Mouse (Mus musculus): ENCODE data around the gene Pdhx.

Gene Pdhx

DNA sequence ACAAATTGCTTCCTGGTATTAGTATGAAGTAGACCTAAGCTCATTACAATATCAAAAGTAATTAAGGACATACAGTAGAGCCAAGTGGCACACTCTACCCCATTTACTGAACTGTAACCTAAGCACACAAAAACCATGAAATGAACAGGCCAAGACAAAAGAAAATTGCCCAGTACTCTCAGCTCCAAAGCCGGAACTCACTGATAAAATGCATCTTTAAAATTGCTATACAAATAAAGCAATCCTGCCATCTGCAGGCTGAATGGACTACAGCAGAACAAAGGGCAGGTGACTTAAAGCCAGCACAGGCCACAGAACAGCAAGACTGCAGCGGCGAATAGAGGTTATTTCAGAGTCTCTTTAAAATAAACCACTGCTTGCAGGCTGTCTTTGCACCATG lies 10.4 kb downstream of the Pdhx start:
- DNase-seq (ENCODE audit: low spot score in 2 of 2), result peak in 1 of 2 experiments; percentile 56

DNA sequence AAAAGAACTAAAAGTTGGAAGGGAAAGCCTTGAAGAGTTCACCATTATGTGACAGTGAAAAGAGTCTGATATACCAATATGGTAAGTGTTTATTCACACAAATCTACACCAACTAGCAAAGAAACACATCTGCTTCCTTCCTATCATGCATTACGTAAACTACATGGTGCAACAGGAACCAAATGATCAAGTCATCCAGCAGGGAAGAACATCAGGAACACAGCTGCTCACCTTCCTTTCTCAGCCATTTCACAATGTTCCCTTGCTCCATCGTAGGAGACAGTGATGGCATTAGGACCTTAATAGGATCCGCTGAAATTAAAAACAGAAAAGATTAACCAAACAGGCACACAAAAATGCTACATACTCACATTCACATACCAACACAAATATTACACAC lies 15.0 kb downstream of the Pdhx start:
- no peak for DNase-seq (ENCODE audit: low spot score in 2 of 2)

DNA sequence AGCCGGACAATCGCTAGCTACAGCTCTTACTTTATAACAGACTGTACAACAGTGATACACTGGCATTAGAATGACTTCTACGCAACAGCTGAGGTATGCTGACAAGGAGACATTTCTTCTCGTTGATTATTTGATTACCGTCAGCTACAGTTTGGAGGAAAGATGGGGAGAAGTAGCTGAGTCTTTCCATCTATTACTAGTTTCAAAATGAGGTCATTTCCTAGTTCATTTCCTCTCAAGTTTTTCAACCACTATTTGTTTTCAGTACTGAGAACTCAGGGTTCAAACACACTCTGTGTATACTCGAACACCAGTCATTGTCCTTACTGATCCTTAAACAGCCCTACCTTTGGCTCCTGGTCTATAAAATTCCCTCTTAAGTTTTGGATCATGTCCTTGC lies 17.5 kb downstream of the Pdhx start:
- no peak for DNase-seq (ENCODE audit: low spot score in 2 of 2)

DNA sequence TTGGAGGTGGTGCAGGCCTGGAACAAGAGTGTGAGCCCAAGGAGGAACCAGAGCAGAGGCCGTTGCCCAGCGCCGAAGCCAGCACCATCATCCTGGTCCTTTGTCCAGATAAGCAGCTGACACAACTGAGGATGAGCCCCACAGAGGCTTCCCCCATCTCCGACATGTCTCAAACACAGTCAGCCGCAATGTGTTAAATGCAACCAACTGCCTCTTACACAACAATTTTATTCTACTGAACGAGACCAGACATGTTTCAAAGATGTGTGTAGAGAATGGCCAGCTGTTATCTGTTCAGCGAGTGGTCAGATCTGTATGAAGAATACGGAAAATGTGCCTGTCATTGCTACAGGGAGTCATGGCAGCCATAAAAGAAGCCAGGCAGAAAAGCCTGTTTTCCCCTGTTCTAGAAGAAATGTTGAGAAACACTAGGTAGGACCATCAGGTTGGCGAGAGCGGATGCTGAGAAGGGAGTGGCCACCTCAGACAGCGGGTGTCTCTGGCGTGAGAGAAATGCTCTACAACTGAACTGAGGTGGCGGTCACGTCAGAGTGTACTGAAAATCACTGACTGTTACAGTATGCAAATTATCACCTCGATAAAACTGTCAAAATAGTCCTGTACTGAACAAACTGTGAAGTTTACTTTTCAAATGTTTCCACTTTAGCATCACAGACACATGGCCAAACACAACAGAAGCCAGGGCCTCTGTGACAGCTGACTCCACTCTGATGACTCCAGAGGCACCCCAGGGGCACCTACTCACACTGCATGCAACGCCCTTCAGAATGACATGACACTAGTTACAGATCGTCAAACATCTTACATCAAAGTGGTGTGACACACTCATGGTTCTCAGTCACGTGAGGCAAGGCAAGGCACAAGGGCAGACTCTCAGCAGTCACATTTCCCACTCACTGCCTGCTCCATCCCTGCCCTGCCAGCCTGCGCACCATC lies 21.1 kb downstream of the Pdhx start:
- no peak for DNase-seq (ENCODE audit: low spot score in 2 of 2)

DNA sequence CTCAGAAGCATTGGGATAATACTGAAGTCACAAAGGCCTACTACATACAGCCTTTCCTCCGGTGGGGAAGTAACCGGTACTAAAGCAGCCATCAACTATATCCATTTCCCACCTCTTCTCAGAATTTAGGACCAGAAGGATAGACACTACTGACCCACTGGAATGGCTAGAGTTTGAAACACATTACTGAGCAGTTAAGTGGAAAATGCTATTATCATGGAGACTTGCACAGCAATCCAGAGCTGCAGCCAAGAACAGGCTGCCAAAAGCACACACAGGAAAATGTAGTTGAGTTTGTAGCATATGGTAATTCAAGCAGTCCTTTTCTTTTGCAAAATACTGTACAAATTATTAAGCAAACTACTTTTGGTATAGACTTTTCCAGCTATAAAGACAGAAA lies 28.0 kb downstream of the Pdhx start:
- DNase-seq (ENCODE audit: low spot score in 2 of 2), result no peak

DNA sequence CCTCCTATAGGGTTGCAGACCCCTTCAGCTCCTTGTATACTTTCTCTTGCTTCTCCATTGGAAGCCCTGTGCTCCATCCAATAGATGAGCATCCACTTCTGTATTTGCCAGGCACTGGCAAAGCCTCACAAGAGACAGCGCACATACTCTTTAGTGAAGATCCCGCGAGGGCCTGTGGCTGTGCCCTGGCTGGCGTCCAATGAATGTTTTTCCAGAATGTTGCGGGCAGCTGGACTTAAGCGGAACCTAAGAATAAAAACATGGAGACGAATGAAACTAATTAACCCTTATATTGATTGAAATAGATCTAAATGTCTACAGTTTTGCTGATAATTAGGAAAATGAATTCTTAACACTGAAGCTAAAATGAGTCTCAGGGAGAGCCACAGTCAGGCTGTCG lies 32.4 kb downstream of the Pdhx start:
- DNase-seq (ENCODE audit: low spot score in 2 of 2), result no peak

DNA sequence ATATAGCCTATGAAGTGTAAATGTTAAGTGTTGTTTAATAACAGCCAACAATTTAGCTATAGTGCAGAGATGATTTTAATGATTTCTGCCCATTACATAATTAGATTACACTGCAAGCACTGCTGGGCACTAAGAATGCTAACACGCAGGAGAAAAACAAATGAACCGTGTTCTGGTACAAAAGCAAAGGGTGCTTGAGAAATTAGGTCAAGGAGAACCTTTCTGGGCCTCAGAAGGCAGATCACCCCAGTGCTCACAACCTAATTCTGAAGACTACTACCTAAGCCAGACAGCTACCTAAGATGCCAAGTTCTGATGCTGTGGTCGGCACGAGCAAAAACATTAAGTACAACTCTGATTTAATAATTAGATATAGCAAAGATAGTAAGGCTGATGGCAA lies 35.5 kb downstream of the Pdhx start:
- DNase-seq (ENCODE audit: low spot score in 2 of 2), result no peak

DNA sequence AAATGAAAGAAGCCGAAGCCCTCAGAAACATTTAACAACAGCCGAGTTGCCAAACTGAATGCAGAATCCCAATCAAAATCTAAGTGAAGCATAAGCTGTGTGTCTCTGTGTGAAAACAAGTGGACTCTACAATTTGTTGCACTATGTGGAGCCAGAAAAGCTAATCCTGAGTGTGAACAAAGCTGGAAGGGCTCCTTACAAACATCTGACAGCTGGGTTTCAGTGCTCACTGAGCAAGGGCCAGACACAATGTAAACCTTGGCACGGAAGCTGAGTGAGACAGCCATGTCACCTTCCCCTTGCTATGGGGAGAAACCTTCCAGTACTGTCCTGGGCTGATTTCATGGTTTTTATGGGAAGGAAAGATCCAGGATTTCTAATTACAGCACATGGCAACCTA lies 50.6 kb downstream of the Pdhx start:
- no peak for DNase-seq (ENCODE audit: low spot score in 2 of 2)

DNA sequence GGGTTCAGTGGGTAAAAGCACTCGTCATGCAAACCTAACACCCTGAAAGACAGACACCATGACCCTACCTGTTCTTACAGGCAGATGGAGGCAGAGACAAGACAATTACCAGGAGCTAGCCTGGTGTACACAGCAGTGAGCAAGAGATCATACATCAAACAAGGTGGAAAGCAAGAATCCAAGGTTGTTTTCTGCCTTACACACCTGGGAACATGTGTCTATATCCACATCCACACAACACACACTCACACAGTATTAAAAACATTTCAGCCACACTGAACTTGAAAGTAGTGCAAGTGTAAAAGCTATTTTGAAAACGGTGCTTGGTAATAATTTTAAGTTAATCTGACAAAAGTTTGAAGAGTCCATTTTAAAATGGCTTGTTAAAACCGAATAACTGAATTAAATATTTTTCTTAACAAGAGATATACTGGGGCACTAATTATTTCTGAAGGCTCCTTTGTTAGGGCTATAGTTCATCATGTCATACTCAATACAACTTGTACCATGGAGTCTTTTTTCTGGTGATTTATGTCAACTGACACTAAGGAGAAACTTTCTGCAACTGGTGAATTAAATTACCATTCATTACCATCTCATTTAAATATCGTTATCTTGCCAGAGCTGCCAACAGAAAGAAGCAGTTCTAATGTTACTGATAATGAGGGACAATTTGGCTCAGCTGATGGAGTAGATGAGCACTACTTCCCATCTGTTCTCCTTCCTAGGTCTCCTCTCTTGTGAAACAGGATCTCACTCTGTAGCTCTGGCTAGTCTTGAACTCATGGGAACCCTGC lies 52.9 kb downstream of the Pdhx start:
- no peak for DNase-seq (ENCODE audit: low spot score in 2 of 2)

DNA sequence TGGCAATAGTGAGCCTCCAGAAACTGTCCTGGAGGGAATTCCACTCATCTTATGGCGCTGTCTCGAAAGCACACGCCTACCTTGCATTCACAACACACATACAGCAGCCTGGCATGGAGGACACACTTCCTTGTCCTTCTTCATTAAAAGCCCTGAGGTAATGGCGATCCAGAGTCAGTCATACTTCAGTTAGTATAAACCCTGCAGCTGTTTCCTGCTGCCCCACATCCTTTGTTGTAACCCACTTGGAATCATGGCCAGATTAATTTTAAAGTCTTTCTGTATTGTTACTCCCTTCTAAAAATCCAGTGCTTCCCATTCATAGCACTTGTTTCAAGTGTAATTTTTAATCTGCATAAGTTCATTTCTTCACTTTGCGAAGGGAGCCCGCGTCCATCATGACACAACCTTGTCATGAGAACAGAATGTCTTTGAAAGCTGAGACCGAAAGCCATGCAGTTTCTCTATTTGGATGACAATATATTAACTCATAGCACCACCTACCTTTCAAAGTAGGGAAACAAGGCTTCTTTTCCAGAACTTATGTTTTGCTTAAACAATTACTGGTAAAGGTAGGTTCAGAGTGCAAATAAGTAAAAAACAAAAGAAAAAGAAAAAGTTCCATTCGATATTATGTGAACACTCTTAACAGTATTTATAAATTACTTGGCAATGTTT lies 54.4 kb downstream of the Pdhx start:
- no peak for DNase-seq (ENCODE audit: low spot score in 2 of 2)

DNA sequence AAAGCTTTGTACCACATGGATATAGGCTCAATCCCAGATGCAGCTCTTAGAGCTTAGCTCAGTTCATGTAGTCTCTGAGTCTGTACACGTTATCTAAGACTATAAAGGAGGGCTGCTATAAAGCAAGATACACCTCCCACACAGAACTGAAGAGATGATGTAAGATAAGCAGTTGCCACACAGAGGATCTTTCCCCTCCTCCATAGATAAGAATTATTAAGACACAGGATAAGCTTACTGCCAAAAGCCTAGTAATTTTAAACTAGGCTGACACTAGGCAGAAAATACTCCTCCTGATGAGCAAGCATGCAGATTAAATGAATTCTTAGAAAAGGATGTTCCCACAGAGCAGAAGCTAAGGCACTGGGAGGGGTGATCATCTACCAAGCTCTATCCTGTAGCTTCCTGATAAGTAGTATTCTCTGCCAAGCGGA lies 55.9 kb downstream of the Pdhx start:
- DNase-seq (ENCODE audit: low spot score in 2 of 2), result no peak

DNA sequence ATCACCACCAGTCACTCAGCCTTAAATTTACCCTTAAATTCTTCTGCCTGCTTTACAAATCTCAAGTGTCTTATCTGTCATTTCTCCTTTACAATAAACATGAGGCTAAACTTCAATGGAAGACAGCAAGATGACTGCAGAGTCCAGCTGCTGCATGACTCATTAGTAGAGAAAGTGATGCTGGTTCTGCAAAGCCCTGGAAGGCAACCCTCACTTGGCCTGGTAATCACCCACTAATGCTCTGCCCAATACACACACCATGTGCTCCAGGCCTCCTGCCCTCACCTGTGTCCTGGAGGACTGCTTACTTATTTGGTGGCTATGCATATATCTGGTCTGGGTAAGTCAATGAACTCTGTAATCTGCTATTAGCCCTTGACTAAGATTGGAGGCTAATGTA lies 57.2 kb downstream of the Pdhx start:
- DNase-seq (ENCODE audit: low spot score in 2 of 2), result no peak

DNA sequence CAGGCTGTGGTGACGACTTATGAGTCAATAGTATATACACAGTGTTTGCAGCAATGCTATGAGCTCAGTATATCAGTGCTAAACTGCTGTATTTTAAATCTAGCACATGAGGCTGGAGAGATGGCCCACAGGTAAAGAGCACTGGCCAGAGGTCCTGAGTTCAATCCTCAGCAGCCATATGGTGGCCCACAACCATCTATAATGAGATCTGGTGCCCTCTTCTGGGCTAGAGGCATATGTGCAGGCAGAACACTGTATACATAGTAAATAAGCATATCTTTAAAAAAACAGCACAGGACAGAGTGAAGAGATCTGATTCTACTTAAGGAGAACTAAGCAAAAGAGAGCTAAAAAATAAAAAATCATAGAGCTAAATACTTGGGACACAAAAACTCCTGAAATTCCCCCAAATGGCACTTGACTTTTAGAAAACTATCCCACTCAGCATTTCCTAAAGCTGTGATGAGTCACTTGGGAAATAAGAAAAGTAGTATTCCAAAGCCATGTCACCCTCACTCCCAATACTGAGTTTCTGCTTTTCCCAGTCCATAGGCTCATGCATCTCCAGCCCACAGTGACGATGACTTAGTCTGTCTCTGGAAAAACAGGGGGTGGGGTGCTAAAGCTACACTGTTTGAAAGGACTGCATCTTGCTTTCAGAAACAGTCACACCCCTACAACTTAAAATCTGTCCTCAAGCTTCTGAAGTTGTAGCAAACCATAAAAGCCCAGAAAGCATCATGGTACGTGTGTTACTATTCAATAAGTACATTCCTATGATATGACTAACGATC lies 60.3 kb downstream of the Pdhx start:
- no peak for DNase-seq (ENCODE audit: low spot score in 2 of 2)

DNA sequence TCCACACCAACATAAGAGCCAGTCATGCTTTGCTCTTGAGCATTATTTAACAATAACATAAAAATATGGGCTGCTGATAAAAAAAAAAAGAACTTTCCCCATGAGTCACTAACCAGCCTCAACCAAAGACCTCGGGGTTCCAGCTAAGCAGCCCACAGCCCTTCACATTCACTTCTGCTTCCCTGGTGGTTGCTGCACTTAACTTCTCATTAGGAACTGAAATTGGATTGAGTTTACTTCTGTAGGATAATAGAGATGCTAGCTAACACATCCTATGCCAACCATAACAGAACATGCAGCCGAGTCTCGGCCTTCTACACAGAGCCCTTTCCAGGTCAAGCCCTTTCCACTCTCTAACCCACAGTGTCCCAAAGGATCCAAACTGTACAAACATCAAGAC lies 65.1 kb downstream of the Pdhx start:
- DNase-seq (ENCODE audit: low spot score in 2 of 2), result no peak

DNA sequence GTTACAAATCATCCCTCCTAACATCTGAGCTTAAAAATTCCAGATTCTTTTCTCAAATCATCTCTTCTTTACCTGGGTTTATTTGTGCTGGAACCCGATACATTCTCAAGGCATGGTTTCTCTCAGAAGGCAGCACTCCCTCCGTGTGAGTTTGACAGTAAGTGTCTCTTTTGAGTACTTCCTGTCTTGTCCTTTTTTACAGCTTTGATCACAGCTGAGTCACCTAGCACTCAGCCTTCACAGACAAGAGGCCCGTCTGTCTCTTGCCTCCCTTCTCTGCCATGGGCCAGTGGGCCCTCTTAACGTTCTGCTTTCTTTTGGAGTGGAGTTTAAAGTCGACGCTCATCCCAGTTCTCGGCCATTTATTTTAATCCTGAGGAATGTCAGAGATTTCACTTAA lies 68.7 kb downstream of the Pdhx start:
- no peak for DNase-seq (ENCODE audit: low spot score in 2 of 2)

DNA sequence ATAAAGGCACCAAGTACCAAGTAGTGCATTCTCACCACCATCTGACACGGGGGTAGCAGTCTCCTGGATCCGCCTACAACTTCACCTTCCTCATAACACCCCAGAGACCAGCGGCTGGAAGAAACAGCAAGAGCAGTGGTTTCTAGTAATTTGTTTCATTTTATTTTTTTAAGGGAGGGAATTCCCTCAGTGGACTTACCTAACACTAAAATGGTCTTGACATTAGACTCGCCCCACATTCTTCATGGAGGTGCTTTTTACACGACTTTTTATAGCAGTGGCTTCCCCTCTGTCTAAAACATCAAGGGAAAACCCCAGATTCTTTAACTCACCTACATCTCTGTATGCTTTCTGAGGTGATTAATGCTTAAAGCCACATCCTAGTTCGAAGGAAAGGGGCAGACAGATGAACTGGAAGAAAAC lies 74.1 kb downstream of the Pdhx start:
- no peak for DNase-seq (ENCODE audit: low spot score in 2 of 2)

DNA sequence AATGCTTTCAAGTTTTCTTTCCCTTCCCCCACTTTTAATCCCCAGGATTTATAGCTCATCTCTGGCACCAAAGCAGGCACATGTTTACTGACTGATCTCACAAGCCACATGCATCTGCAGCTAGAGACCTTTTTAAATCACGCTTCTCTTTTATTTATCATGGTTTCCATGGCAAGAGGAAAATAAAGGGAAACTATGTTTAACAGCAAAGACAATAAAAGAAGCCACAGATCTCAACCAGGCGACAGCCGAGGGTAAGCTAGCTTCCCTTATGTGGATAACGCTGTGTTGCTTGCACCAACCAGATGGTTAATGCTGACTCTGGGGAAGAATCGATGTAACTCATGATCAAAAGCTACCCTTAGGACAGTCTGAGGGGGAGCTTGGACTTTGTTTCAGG lies 75.0 kb downstream of the Pdhx start:
- DNase-seq (ENCODE audit: low spot score in 2 of 2), result no peak

DNA sequence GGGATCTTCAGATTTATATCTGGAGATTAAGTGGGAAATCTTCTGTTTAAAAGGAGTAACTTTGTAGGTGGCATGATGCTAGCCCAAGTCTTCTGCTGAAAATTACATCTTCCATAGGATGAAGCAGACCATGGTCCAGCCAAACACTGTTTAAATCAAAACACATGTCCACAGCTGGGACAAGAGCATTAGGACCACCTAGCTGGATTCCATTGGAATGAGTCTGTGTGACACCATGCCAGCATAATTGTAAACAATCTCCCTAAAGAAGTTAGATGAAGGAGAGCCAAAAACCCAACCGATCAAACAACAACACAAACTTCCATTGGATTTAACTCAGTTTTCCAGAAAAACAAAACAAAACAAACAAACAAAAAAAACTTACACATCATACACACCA lies 75.4 kb downstream of the Pdhx start:
- DNase-seq (ENCODE audit: low spot score in 2 of 2), result no peak

DNA sequence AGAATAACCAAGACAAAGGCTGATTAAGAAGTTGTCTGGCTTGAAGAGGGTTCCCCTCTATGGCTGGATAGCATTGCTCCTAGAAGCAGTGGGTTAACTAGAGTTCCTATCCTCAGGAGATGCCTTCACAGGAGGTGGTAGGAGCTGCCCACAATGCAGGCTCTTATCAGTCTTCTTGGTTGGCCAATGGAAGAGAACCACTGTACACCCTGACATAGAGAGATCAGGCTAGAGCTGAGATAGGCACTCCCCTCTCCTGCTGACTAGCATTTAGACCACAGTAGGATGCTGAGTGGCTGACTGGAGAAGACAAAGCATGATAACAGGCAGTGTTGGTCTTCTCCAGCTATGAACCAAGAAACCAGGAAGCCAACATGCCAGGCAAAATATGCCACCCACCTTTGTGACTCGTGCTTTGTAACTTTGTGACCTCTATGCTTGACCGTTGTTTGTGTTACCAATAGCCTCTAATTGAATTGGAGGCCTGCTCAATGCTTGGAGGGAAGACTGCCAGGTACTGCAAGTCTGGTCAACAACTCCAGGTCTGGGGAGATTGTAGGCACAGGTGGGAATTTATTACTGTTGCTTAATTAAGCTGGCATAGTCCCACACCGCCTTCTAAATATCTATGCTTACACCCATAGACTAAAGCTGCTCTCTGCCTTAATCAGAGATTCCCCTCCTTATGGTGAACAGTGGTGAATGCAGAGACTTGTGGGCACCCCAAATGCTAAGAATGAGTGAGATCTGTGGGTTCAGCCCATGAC lies 79.3 kb downstream of the Pdhx start:
- no peak for DNase-seq (ENCODE audit: low spot score in 2 of 2)

DNA sequence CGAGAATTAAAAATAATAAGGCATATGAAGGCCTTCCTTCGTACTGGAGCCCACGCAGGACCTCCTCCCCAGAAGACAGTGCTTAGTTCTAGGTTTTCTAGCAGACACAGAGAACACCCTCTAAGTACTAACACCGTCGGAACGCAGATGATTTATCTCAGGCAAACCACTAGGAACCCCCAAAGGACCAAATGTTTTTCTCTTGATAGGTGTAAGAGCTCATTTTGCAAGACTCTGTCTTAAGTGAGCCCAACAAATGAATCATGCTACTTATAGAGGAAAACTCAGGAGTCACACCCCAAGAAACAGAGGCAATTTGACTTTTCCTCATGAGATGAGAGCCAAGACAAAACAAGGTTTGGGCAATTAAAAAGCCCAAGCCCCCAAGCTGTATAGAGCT lies 80.9 kb downstream of the Pdhx start:
- DNase-seq (ENCODE audit: low spot score in 2 of 2), result no peak

DNA sequence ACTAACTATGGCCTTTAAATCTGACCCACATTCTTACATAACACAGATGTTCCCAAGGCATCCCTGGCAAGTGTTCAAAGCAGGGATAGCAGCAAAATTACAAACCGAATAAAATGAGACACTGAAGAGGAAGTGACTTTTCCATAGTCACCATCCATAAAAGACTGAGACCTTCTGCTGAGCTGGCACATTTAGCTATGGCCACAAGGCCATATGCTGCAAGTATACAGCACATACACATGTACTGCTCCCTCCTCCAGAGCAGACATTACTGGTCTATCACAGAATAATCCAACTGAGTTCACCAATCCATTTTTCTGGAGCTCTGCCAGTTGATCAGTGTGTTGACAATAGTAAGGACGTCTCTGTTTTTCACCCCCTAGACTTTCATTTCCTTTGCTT lies 83.0 kb downstream of the Pdhx start:
- DNase-seq (ENCODE audit: low spot score in 2 of 2), result no peak

Data from spleen, postnatal 10 days (tissue).